Mouse (Mus musculus): ENCODE results near the gene Wnk1.

- TF ChIP-seq CTCF (IDR thresholded peaks at IDR 0.05; ENCODE audit: low read depth) = no peak
- no peak for TF ChIP-seq EP300 (optimal IDR thresholded peaks at IDR 0.05)
Measured at GRCm38 (mm10) chr6:119883151-119883550, 155.3 kb downstream of the Wnk1 start.

All from stomach, postnatal 0 days (tissue).